Mouse (Mus musculus) embryo, embryonic 9.5 days (tissue): Measurements from ENCODE around the gene Cemip.
A peak's percentile ranks its signal among the peaks of the same experiment; 100 is the strongest.

Source experiments
- DNase-seq: peaks from one replicate; pipeline ENCODE4 v3.0.0-alpha.2; 2017; ENCODE audit errors: extremely low spot score

The Cemip gene

DNA sequence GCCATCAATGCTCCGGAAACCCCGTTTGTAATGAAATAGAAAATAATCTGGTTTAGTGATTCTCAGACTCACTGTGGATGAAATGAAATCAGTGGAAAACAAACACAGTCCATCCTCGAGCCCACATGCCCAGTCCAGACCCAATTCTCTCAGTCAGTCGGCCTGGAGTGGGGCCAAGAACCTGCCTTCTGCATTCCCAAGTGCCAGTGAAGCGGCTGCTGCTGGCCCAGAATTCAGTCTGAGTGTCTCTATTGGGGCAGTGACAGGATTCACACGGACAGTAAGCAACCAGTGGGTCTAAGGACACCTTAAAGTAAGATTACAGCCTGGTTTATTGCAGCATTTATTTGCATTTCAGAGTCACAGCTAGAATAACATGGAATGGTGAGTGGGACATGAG is 10.2 kb upstream of the Cemip start:
- DNase-seq, result no peak

DNA sequence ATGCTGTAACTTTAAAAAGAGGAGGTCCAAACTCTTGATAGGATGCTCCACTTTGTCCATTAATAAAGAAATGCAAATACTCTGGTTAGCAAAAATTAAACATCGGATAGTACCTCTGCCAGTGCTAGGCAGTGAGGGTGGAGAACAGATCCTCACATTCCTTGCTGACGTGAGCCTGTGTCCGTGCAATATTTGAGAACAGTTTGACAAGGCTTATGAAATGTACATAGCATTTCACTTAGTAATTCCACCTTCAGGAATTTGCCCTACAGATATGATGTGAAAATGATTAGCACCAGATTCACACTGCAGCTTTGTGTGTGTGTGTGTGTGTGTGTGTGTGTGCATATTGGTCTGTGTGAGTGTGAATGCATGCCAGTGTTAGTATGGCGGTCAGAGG is 4.5 kb upstream of the Cemip start:
- no peak for DNase-seq

DNA sequence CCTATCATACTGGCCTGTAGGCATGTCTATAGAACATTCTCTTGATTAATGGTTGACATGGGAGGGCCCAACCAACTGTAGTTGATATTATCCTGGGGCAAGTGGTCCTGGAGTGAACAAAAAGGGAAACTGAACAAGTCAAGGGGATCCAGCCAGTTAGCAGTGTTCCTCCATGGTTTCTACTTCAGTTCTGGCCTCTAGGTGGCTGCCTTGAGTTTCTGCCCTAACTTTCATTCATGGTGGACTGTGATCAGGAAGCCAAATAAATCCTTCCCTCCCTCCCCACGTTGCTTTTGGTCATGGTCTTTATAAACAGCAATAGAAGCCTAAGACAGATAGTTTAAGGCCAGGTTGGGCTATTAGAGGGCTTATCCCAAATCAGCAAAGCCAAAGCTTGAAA is 3.5 kb upstream of the Cemip start:
- no peak for DNase-seq

DNA sequence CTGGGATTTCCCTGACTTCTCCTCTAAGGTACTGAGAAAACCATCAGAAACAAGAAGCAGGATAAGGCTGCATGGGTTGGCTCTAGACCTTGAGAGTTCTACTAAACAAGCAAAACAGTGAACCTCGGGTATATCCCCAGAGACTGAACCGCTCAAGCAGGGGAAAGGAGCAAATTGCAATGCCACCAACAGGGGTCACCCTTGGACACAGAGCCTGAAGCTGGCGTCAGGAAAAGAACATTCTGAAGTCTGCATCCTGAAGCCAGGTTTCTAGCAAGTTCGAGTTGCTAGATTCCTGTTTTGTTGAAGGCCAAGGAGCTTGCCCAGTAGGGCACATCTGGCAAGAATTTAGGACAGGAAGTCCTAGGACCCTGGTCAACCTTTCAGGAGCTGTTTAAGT is 2.7 kb upstream of the Cemip start:
- DNase-seq, result peak; percentile 54

DNA sequence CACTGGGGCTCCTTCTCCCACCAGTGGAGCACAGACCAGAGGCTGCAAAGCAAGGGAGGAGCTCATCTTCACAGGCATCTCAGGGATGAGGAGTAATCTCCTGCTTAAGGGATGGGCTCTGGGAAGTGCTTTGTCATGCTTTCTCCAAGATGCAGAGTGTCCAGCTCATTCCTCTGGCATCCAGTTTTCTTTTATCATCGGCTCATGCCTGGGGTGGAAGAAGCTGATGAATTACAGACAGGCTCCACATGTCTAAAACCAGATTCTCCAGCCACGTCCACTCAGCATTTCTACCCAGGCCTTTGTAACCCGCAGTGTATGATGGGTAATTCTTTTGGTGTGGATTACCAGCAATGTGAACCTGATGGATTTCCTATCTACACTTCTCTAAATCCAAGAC is 1.9 kb upstream of the Cemip start:
- DNase-seq, result no peak

DNA sequence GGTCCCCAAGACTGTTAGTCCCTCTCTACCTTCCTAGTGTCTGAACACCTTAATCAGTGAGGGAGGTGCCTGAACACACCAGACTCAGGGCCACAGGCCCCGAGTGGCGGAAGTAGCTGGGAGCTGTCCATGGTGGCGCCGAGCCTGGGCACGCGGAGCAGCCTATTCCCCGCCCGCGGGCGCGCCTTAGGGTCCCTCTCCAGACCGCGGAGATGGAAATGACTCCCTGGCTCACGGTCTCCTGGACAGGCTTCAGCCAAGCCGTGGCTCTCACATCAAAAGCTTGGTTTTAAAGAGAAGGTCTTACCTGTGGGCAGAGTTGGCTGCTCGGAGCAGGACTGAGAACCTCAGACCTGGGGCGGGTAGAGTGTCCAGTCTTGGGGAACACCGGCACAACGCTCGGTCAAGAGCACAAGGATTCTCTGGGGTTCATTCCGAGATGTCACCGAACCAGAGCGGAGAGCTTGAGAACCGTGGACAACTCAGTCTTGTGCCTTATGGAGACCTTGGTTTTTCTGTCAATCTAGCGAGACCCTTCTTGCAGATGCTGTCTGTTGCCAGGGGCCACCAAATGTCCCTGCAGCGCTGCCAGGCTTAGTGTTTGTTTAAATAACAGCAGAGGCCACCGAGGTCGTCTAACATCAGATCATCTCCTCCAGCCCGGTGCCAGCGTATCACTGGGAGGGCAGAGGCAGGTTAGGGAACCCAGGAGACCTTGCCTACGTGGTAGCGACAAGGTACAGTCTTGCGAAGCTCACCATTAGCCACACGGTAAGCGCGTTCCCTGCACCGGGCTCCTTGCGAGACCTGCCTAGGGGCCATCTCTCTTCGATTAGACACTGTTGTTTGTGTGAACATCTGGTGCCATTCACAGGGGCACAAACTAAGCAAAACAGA is 1.0 kb downstream of the Cemip start:
- DNase-seq, result peak; percentile 67

DNA sequence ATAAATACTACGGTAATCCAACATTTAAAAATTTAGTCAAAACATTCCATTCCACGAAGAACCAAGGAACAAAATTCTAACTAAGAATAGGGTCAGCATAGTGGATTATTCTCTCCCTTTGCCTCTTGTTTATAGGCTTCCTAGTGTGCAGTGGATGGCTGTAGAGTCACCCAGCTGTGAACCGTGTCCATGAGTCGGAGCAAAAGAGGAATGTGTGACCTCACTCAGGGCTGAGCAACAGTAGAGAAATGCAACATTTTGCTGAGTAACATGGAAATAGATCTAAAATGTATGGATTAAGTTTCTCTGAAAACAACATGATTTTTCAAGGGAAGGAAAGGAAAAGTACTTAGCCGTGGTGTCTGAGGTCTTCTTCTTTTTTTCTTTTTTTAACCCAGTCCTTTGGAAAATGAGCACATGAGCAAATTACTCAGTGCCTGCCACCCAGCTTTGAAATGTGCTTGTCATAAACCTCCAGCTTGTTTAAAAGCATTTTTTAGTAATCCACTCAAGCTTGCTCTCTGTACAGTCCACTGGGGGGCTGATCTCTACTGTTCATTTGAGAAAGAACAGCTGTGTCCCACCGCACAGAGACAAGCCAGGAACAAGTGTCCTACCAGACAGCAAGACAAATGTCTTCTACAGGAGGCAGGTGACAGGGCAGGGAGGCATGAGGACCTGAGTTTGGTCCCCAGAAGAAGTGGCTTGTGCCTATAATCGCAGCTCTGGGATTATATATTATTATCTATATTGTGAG is 8.9 kb downstream of the Cemip start:
- no peak for DNase-seq

DNA sequence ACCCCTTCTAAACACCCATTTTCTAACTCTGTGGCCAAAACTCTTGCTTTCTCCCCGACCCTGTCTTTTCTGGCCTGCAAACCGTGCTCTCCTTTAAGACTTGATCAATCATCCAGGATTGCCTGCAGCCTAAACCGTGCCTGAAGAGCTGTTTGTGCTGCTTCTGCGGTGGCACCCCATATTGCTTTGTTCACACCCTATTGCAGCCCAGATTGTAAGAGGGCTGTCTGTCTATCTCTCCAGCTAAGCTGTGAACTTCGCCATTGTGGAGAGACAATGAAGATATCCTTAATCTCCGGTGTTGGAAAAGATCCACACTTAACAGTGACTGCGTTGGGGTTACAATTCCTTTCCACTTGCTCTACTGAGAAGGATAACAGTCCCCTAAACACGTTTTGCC is 12.0 kb downstream of the Cemip start:
- DNase-seq, result no peak

DNA sequence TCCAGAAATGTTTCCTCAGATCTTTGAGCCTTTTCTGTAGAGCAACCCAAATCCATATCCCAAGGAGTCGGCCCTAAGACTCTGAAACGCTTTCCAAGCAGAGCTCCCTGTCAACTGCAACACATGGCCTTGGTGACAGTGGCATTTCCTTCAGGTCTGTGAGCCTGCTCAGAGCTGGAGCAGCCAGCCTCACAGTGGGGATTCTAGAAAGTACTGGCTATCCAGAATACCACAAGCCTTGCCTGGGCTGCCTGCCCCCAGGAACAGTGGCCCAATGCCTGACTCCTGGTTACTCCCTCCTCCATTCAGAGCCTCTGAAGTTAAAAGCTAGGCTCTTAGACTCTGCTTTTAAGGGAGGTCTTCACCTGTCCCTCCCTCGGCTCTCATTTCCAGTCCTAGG is 12.4 kb downstream of the Cemip start:
- no peak for DNase-seq

DNA sequence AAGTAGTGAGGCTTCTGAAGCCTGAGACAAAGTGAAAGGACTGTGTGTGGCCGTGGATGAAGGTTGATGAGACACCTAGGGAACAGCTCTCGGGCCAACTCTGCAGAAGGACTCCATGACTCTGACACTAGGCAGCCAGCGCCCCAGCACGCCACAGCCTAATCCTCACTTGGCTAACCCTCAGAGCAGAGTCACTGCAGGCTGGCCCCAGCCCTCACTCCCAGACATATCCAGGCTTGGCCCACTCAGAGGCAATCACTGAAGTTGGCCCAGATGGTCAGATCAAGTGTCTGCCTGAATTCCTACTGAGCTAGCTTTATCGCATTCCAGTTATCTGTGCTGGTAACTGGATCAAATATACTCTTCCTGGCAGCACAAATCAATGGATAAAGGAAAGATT is 17.4 kb downstream of the Cemip start:
- DNase-seq, result no peak

DNA sequence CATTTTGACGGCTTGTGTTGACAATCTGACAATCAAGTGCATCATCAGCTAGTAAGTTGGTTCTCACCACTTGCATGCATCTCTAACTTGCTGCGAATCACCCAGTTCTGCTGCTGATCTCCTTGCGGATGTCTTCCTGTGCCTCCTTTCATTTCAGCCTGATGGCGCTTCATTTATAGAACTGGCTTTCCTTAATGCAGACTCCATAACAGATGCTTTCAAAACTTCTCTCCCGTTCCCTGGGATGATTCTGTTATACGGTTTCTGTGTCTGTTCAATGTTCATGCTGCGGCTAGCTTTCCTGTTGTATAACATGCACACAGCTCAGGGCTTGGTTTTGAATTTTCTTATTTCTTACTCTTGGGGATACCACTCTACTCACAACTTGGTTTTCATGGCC is 26.5 kb downstream of the Cemip start:
- no peak for DNase-seq

DNA sequence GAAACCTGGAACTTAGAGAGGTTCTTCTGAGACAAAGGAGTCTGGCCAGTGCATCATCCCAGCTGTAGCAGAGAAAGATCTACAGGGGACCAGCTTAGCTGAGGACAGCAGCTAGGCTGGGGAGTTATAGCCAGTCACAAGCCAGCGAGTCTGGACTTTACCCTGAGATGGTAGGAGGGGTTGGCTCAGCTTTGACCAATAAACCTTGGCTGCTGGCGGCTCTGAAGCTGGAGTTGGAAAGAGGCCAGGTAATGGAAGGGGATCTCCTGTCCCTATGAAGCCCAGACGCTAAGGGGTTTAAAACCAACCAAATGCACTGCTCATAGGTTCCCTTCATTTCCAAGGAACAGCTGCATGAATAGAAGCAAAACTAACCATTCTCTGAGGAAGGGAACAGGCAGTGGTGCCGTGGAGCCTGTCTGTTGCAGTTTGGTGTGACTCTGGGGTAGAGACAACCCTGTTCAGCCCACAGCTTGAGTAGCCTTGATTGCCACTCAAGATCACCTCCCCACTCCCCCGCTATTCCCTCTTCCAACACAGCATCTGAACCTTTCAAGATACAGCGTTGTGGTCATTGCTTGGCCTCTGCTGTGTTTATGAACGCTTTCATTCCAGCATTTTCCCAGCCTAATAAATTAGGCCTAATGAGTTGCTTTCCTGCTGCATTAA is 30.2 kb downstream of the Cemip start:
- no peak for DNase-seq

DNA sequence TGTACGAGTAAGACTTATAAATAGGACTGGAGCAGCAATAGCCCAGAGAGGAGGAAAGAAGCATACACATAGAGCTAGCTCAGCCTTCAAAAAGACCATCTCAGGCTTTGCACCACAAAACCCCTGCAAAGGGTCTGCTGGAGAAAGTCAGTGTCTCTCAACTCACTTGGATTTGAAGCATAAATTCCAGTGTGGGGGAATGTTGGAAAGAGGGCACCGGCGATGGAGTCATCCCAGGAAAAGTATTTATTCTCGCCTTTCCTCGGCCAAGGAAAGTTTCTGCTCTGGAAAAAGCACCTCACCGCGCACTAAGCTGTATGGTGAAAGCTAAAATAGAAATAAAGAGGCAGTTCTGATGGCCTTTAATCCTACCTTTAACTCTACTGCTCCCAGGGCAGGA is 32.4 kb downstream of the Cemip start:
- no peak for DNase-seq

DNA sequence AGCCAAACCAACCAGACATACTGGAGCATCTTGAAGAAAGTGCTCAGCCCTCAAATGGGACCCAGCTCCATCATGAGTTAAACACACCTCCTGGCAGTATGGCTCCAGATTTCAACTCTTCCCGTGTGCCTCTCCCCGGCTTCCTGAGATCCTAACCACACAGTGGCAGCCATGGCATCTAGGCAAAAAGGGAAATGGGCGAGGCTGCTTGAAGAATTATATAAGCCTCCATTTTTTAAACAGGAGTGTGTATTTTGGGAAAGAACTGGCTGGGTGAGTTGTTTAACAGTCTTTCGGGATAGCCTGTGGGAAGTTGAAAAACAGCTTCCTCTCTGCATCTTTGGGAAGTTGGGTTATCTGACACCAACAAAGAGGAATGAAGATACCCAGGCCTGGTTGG is 34.9 kb downstream of the Cemip start:
- no peak for DNase-seq

DNA sequence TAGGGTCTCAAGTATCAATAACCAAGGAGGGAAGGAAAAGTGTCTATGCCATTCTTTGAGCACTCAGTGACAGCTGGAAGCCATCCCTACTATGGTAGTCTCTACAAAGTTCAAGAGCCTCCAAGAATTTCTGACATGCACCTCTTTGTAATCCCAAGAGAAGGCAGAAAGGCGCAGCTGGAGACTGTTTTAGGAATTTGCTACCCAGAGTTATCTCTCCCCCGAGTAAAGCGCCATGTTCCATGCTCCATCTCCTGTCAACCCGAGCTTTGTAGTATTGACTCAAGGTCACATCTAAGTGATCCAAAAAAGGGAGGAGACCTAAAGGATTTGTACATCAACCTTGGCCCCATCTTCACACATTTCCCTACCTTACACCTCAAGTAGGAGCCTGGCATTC is 40.8 kb downstream of the Cemip start:
- DNase-seq, result no peak

DNA sequence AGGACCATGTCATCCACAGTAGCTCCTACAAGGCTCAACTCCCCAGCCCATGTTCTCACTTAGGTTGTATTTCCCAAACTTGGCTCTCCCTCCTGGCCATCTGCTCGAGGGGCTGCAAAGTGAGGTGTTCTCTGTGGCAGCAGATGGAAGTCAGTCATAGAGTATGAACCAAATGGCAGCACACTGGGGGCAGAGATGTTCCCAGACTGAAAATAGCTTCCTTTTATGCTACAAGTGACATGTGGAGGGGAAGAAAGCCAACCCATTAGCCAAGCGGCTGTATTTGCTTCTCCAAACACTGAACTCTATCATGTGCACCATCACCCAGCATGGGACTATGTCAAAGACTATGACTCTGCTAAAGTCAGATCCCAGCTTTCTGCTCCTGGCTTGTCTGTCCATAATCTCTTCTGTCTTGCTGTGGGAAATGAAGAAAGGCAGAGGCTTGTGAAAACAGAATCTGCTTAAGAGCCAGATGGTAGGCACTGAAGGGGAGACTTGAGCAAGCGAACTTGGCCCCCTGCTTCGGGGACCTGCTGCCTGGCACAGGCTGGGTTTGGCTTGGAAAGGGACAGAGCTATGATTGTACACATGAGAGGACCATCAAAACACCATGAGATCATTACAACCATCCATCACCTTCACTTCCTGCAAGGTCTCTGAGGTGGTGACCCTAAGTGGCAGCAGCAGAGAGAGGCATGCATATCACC is 41.6 kb downstream of the Cemip start:
- no peak for DNase-seq

DNA sequence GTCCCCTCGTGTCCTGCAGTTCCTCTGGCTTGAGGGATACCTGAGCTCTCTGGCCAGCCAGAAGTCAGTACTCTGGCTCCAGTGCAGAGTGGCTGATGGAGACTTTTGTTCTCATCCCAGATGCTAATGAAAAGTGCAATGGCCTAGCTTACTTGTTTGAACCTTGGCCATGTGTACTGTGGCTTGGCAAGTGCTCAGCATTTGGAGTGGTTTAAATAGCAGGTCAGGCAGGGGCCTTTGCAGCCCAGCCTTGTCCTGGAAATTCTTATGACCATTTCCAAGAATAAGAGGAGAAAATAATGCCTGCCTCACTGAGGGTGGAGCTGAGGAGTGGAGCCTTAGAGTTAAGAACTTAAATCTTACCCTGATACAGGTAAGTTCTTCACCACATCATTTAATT is 43.6 kb downstream of the Cemip start:
- no peak for DNase-seq

DNA sequence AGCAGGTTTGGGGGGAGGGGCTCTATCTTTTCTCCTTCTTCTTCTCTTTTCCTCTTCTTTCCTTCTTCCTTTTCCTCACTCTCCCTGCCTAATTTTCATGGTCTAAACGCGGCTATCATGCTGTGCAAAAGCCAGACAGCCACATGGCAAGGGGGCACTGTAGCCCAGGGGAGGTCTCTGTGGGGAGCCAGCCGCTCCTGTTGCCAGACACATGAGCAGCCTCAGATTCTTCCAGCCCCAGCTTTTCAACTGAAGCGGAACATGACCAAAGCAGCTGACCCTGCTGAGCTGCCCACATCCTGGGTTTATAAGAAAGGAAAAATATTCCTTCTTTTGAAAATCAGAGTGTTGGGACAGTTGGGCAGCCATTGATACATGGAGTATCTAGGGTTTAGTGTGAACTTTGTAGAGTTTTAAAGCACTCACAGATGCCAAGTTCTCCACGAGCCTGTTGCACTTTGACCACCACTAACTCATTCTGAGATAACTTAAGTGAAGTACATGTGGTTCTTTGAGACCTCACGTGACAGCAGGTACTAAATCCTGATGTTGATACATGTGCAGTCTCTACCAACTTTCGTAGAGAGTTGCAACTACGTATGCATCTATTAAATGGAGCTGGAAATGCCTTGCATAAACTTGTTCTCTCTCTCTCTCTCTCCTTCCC is 46.3 kb downstream of the Cemip start:
- DNase-seq, result no peak

DNA sequence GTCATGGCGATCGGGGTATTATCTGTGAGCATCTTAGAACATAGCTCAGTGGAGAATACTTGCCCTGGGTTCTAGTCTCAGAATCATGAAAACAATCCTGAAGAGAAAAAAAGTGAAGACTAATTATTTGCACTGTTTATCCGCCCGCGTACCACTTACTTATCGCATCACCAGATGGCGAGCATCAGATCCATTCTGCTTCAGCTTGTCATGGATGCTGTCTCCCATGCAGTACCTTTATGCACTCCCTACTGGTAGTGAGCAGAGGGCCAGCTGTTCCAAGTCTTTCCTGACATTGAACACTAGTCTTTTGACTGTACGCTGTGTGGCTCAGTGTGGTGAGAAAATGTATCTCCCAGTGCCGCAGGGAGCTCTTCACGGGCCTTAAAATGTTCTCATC is 47.7 kb downstream of the Cemip start:
- no peak for DNase-seq

DNA sequence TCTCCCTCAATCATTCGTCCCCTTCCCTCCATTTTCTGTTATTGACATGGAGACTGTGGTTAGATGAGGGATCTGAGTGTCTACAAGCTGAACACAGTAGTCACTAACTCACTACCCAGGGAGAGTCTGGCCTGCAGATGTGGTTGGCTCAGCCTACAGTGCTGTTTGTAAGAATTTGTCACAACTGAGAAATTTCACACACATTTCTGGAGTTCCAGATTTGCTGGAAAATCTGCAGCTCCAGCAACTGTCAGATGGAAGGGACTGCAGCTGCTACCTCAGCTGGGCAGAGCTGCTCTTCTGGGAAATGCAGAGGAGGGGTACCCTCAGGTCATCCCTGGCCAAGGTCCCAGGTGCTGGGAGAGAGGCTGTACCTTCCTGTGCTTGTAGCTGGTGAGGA is 53.5 kb downstream of the Cemip start:
- no peak for DNase-seq

DNA sequence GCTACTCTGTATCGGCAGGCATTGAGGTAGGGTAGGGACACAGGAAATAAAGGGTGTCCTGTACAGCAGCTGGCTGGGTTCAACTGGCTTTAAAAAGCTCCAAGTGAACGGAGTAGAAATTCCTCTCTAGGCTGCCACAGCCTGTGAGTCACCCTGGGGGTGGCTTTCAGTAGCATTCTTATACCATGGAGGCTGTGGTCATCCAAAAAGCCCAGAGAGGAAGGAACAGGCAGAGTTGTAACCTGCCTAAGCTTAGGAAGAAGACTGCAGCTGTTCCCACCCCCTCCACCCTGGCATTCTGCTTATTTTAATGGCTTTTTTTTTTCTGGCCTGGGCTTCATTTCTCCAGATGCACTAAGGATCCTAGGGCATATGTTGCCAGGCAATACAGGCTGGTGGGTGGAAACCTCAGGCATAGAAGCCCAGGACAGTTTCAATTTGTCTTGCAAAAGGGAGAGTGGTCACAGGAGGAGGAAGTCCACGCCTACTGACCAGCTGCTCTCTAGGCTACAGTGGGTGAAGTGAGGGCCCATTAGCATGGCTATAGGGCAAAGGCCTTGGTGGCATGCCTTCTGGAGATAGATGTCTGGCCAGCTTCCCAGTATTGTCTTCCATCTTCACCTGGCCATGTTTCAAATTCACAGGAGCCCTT is 57.1 kb downstream of the Cemip start:
- no peak for DNase-seq
